Mouse (Mus musculus) adrenal gland, adult 8-10 months (tissue): ENCODE data around the gene Mrps14. TPM values are rescaled to one million over a fixed set of nuclear protein-coding genes. Genes with fewer than 3 reads are reported as not detected.

Experiments
- DNase-seq: peaks from one replicate; pipeline ENCODE4 v3.0.0; 2022
- total RNA-seq, 4 experiments: library from RNA; stranded (reverse); gene quantifications; 2 replicates each; pipeline ENCODE4 v1.2.4; 2022

Mrps14 gene
- 100 to 1,000 TPM in 2 of 4 experiments, 10 to 100 TPM in 2; 88.5 to 119 (median 104) TPM for total RNA-seq

GRCm38 (mm10) chr1:160194529-160195336 lies at the start of gene Mrps14:
Mrps14 (plus strand) TSS chr1:160195215.
- peak; percentile 98 for DNase-seq

DNA sequence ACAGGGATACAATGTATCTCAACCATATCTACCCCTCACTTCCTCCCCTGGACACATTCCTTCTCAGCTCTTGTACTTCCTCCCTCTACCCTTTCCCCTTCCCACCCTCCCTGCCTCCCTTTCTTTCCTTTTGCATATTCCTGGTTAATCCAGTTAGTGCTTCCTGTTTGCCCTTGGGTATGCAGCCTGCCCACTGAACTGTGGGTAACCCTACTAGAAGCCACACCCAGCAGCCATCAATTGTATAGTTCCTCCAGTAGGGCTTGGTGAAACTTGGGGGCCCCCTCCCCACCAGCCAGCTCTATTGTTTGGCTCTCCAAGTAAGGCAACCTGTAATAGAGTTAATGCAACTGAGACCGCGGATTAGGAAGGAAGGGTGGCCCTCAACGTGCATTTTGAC lies 49.4 kb upstream of the Mrps14 start:
- no peak for DNase-seq

DNA sequence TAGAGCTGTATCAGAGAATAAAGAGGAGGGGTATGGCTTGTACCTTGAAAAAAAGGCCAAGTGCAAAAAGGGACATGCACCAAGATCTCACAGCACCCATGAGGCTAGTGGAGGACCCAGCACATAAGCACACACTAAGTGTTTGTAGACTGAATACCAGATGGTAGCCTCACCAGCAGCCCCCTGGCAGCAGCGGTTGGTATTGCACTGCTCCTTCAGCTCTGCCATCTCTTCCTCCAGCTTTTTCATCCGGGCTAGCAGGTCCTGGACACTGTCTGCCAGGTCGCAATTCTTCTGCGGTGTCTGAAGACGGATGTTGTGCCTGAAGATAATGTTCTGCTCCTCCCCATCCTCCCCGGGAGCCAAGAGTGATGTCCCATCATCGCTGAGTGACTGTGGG lies 47.7 kb upstream of the Mrps14 start:
- no peak for DNase-seq

DNA sequence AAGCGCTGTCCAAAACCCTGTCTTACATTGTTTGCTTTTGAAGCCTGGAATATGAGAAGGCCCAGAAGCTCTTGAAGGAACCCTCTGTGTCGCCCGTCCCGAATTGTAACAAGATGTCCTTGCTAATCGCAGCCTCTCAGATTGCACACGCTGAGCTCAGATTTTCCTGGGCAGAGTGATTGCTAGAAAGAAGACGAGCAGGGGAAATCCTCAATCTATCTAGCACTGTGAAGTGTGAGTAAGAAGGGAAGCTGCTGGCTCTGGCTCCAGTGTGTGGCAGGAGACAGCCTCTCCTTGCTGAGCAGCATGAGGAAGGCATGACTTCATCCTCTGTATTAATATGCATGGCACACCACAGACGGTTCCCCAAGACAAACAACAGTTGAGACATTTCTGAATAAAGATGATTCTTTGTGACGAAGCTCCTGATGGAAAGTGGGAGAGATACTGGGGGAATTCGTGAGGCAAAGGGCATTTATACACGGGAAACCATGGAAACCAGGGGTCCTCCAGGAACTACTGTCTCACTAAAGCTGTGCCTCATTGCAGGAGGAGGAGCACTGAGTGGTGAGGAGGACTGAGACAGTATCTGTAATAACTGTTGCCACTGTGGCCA lies 45.6 kb upstream of the Mrps14 start:
- DNase-seq: no peak

DNA sequence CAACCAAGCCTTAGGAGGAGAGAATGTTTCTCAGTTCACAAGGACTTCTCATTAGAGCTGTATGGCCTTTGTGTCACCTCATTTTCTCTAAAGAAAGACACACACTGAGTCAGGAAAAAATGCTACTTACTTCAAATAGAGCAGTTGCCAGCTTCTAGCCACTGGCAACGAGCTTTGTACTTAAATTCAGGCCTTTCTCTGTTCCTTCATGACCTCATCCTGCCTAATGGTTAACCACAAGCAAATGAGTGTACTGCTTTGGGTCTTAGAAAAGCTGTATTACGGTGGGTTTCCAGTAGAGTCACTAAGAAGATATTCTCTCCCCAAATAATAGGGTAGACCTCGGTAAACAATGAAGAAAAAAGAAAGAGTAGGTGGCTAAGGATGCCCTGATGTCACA lies 44.3 kb upstream of the Mrps14 start:
- DNase-seq: no peak

- no peak for DNase-seq
Observed at GRCm38 (mm10) chr1:160153480-160153879, 41.5 kb upstream of the Mrps14 start, which contains the start of gene Tnn. Tnn (minus strand) TSS chr1:160153580.

- no peak for DNase-seq
Observed at GRCm38 (mm10) chr1:160158190-160158589, 36.8 kb upstream of the Mrps14 start.

DNA sequence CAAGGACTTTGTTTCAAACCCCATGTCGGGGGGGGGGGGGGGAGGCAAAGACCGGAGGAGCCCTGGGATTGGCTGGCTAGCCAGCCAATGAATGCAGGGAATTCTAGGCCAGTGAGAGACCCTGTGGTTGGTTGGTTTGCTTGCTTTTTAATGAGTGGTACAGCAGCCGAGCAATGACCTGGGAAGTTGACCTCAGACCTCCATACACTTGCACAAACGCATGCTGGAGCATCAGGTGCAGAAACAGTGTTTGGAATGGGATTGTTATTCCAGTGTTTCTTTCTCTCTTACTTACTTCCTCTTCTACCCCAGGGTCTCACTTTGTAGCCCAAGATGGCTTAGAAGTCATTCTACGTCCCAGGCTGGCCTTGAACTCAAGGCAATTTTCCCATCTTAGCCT lies 28.4 kb upstream of the Mrps14 start:
- no peak for DNase-seq

DNA sequence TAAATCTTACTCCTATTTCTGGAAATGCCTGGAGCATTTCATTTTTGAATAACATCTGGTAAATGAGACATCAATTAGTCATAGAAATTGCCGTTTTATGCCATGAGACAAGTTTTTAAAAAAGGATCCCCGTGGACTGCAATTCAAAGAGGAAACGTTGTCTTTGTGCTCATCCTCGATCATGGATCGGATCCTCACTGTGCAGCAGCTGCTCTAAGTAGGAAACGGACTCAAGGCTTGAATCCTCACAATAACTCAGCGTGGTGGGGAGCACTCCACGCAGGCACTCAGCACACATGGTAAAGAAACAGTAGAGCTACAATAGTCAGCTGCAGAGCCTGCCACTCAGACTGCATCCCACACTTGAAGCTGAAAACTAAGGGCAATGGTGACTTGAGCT lies 18.1 kb upstream of the Mrps14 start:
- DNase-seq: no peak

DNA sequence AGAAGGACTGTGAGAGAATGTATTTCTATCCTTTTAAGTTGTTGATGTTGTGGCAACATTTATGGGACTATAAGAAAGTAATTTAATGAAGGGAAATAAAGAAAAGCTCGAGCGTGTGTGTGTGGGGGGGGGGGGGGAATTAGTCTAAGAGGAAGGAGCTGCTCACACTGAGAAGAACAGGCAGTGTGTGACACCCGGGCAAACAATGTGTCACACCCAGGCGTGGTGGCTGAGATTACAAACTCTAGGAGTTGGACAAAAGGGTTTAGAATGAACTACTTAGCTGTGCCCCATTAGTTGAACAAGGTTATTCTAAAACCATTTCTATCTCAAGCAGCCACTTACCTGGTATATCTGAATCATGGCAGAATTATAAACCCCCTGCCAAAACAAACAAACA lies 13.8 kb upstream of the Mrps14 start:
- DNase-seq: no peak

- no peak for DNase-seq
Observed at GRCm38 (mm10) chr1:160184506-160184905, 10.5 kb upstream of the Mrps14 start.

DNA sequence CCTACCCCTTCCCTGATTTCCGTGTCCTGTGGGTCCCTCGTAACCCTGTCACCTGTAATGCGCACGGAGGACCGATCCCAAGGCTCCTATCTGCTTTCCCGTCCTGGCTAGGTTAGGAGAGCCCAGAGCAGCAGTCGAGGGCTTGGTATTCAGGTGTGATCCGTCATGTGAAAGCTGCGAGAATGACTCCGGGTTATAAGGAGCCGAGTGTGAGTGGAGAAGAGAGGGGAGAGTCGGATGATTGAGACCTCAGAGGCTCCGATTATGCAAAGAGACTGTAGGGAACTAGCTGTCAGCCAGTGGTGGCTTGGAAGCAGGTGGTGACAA lies 285 bp downstream of the Mrps14 start:
- DNase-seq: no peak

DNA sequence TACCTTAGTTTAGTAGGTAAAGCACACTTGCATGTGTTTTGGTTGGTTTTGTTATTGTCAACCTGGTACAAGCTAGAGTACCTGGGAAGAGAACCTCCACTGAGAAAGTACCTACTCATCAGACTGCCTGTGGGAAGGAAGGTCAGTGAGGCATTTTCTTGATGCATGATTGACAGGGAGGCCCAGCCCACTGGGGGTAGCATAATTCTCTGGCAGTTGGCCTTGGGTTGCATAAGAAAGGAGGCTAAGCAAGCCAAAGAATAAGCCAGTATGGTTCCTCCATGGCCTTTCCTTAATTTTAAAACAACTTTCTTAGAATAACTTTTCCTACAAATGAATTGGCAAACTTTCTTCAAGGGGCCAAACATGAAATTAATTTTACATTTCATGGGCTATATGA lies 10.5 kb downstream of the Mrps14 start:
- DNase-seq: no peak

DNA sequence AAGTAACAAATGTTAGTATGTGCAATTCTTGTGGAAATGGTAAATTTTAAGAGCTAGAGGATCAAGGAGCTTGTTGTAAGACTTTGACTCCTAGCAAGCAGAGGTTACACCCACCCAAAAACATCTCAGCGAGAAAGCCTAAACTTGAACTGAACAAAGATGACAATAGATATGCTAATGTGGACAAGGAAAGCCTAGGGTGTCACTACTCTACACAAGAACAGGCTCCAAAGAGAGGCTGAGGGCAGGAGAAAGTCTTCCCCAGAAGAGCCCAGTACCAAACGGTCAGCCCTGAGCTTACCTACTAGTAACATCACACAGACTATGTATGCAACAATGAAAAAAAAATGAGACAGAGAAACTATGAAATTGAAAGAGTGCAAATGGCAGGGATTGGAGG lies 14.8 kb downstream of the Mrps14 start:
- DNase-seq: no peak

- DNase-seq: no peak
Observed at GRCm38 (mm10) chr1:160210566-160210965, 15.6 kb downstream of the Mrps14 start.

DNA sequence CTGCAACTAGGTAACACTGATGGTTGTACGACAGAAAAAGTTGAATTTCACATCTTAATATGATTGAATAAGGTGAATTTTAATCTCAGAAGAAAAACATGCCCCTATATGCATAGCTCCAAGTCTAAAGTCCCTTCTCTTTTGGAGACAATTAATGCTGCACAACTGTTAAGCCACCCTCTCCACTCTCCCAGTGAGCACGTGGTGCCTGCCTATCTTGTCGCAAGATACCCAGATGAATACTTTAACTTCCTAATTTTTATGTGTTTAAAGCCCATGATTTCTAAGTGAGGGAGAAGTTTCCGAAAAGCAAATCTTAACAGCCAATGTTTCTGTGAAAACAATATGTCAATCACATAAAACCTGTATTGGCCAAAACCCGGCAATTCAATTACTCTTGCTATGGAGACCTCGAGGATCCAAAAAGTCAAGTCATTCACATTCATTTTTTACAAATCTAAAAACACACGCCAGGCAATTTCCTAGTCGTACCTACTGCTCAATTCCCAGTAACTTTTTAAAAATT lies 16.6 kb downstream of the Mrps14 start:
- no peak for DNase-seq

GRCm38 (mm10) chr1:160212123-160212691 lies 17.2 kb downstream of the Mrps14 start:
- DNase-seq: no peak

DNA sequence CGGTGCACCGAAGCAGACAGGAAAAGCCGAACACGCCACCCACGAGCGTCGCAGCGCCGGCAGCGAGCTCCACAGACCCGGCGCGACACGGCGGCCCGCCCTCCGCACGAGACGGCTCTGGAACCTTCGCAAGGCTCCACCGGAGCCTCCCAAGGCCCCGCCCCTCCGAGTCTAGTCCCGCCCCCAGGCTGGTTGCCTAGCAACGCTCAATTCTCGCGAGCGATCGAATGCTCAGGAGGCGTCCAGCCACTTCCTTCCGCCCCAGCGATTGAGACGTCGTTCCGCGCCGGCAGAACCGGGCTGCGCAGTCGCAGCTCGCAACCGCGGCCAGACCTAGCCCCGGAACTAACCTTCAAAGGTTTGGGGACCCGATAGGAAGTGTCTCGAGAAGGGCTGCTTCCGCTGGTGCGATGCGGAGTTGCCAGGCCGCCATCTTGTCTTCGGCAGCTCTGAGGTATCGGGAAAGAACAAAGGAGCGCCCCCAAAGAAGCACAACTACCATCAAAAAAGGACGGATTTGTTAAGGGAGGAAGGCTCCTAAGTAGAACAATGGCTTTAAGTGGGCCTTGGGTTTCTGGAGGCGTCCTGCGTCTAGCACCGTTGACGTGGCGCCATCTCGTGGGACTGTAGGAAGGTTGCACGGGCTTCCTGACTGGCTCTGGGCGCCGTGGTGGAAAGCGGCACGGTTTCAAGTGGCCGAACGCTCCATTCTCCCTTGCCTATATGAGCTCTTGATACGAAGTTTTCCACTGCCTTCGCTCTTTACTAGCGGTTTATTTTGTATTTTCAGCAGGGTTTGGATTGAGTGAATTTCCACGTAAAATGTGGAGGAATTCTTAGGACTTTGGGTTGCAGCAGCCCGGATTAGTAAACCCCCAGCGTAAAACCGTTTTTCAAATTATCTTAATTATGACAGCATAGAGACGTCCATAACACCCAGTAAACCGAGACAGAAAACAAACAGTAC lies 18.0 kb downstream of the Mrps14 start, which contains the start of gene Cacybp:
Gene Cacybp, minus strand, starts transcription at position 173 of the 967 bp plus-strand sequence.
- peak; percentile 99 for DNase-seq

DNA sequence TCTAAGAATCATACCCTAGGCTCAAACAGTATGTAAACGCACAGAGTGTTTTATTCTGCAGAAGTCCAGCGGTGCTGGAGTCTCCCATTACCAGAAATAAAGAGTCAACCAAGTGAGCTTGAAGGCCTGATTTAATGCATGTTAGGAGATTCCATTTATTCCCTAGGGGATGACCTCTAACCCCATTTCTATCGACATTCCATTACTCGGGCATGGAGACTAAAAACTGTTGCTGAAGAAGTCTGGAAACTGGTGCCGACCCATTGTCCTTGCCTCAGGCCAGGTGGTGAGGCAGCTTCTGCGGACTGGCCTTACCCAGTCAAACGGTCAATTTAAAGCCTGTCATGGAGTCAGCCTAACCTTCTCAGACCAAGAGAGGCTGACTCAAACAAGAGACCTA lies 19.2 kb downstream of the Mrps14 start:
- no peak for DNase-seq

DNA sequence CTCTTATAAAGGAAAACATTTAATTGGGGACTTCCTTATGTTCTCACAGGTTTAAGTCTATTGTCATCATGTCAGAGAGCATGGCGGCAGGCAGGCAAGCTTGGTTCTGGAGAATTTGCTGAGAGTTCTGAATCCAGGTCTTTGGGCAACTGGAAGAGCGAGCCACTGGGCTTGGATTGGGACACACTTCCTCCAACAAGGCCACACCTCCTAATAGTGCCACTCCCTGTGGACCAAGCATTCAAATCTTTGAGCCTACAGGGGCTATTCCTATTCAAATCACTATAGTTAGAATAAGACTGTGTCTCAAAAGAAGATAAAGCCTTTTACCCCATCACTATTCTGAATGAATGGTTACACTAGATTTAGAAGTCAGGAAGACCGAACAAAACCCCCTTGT lies 22.9 kb downstream of the Mrps14 start:
- DNase-seq: no peak

- no peak for DNase-seq
Observed at GRCm38 (mm10) chr1:160224093-160224492, 29.1 kb downstream of the Mrps14 start.

DNA sequence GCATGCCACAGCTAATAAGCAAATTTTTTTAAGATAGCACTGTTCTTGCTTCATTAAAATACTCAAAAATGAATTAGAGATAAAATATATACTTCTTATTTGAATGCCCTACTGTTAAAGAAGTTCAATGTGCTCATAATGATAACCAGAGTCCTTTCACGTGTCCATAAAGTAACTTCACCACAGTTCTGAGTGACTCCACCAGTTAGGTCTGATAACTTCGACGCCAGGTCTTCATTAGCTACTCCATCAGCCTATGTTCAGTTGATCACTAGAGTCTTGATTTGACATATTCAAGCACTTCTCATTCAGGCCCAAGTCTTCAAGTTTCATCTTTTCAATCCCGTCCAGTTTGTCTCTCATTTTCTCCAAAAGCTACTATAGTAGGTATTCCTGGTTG lies 32.2 kb downstream of the Mrps14 start:
- DNase-seq: no peak
